Mouse (Mus musculus): ENCODE measurements around the gene Stat5a.

- no peak for TF ChIP-seq BHLHE40 (IDR thresholded peaks at IDR 0.05; ENCODE audit: low read depth, low read length)
- TF ChIP-seq MYC (IDR thresholded peaks at IDR 0.05; ENCODE audit: low read depth, low read length) = no peak
- TF ChIP-seq NRF1 (IDR thresholded peaks at IDR 0.05; ENCODE audit: low read depth, low read length) = no peak
- TF ChIP-seq SIN3A (IDR thresholded peaks at IDR 0.05; ENCODE audit: low read length) = no peak
- no peak for TF ChIP-seq TCF12 (IDR thresholded peaks at IDR 0.05; ENCODE audit: low read depth, low read length)
- TF ChIP-seq HCFC1 (IDR thresholded peaks at IDR 0.05; ENCODE audit: low read depth, low read length) = no peak
- no peak for TF ChIP-seq POLR2AphosphoS2 (IDR thresholded peaks at IDR 0.05; ENCODE audit: low read depth, low read length)
- TF ChIP-seq EP300 (IDR thresholded peaks at IDR 0.05; ENCODE audit: low read length) = no peak
- TF ChIP-seq TBP (conservative IDR thresholded peaks at IDR 0.05; ENCODE audit: low read depth, low read length) = no peak
Measured at GRCm38 (mm10) chr11:100927386-100927785, 68.2 kb downstream of the Stat5a start.
